Mouse (Mus musculus) kidney, postnatal 14 days (tissue): Measurements from ENCODE around the gene Rilpl1.
A peak's percentile ranks its signal among the peaks of the same experiment; 100 is the strongest.
"Not testable (repeated sequence)": the region's sequence is repeated elsewhere in the genome, so short reads cannot be mapped to it uniquely, and the experiment has no call there.

ENCODE experiments used
- DNase-seq: peaks from one replicate; pipeline ENCODE4 v3.0.0; 2022; ENCODE audit warnings: mixed read lengths

The Rilpl1 gene

GRCm38 (mm10) chr5:124491732-124492131, 39.5 kb downstream of the Rilpl1 start:
- no peak for DNase-seq

GRCm38 (mm10) chr5:124488885-124489284, 42.3 kb downstream of the Rilpl1 start:
- no peak for DNase-seq

- DNase-seq: no peak
Measured at GRCm38 (mm10) chr5:124485654-124486053, 45.5 kb downstream of the Rilpl1 start.

GRCm38 (mm10) chr5:124483655-124484396, 47.4 kb downstream of the Rilpl1 start:
- no peak for DNase-seq

- DNase-seq: peak; percentile 94
Measured at GRCm38 (mm10) chr5:124482966-124483654, 48.1 kb downstream of the Rilpl1 start, which contains the start of gene Snrnp35. Gene Snrnp35, plus strand, starts transcription at chr5:124483134.

- peak; percentile 45 for DNase-seq
Measured at GRCm38 (mm10) chr5:124482436-124482965, 48.7 kb downstream of the Rilpl1 start.

- no peak for DNase-seq
Measured at GRCm38 (mm10) chr5:124481714-124482113, 49.5 kb downstream of the Rilpl1 start.

GRCm38 (mm10) chr5:124480119-124480518, 51.1 kb downstream of the Rilpl1 start:
- no peak for DNase-seq

- no peak for DNase-seq
Measured at GRCm38 (mm10) chr5:124478873-124479204, 52.4 kb downstream of the Rilpl1 start.

- DNase-seq: peak; percentile 50
Measured at GRCm38 (mm10) chr5:124470591-124471171, 60.5 kb downstream of the Rilpl1 start.

- no peak for DNase-seq
Measured at GRCm38 (mm10) chr5:124469486-124469885, 61.7 kb downstream of the Rilpl1 start.

GRCm38 (mm10) chr5:124468365-124468764, 62.8 kb downstream of the Rilpl1 start:
- no peak for DNase-seq

GRCm38 (mm10) chr5:124467766-124468165, 63.4 kb downstream of the Rilpl1 start:
- DNase-seq: no peak

- DNase-seq: no peak
Measured at GRCm38 (mm10) chr5:124464905-124465304, 66.3 kb downstream of the Rilpl1 start.

GRCm38 (mm10) chr5:124463462-124463861, 67.7 kb downstream of the Rilpl1 start:
- no peak for DNase-seq

GRCm38 (mm10) chr5:124462297-124463025, 68.7 kb downstream of the Rilpl1 start:
- DNase-seq: no peak

GRCm38 (mm10) chr5:124460922-124461321, 70.3 kb downstream of the Rilpl1 start:
- DNase-seq: not testable (repeated sequence)

- no peak for DNase-seq
Measured at GRCm38 (mm10) chr5:124456762-124457161, 74.4 kb downstream of the Rilpl1 start.

- DNase-seq: peak; percentile 23
Measured at GRCm38 (mm10) chr5:124454082-124454419, 77.1 kb downstream of the Rilpl1 start.

- peak; percentile 77 for DNase-seq
Measured at GRCm38 (mm10) chr5:124453339-124454081, 77.7 kb downstream of the Rilpl1 start.

- peak; percentile 62 for DNase-seq
Measured at GRCm38 (mm10) chr5:124452494-124453228, 78.5 kb downstream of the Rilpl1 start.
